In genomic region chr8:122342806-122343209, GRCm38 (mm10) we compare ENCODE assay signal across 8 mouse cellular contexts. TPM values are rescaled to one million over a fixed set of nuclear protein-coding genes. Genes with fewer than 3 reads are reported as not detected.
A peak's percentile ranks its signal among the peaks of the same experiment; 100 is the strongest.
DNase-seq lines count a peak whose midpoint lies in the region; ATAC-seq and TF ChIP-seq lines count a peak whose summit lies in the region.

No protein-coding gene starts in this region.

- ATAC-seq in embryonic facial prominence, embryonic 14.5 days (ENCODE audit: low read depth): peak; percentile 19; the same call in 1 of the 2 replicates
- peak; percentile 22; the same call in 1 of the 2 replicates for ATAC-seq in heart, embryonic 14.5 days (ENCODE audit: insufficient number of reproducible peaks, insufficient read depth, low FRiP score, low read depth)
- 0 out of 2 replicates have a peak, but pooled peaks have one; percentile 4 for ATAC-seq in kidney, embryonic 15.5 days (replicated peaks; ENCODE audit: low FRiP score)
- no peak for ATAC-seq in stomach, embryonic 16.5 days (ENCODE audit: insufficient read depth, low FRiP score)

- TF ChIP-seq CTCF in cerebellum, adult 2 months (IDR thresholded peaks at IDR 0.05; ENCODE audit: borderline replicate concordance, insufficient read depth, low read depth, low read length): no peak

- H3K9ac ChIP-seq in embryonic facial prominence, embryonic 14.5 days (ENCODE audit: low read depth, low read length): no peak overlapping the region
- peak overlapping the region; percentile 66; the same call in 1 of the 2 replicates for H3K9ac ChIP-seq in heart, embryonic 14.5 days (ENCODE audit: low read length)
- 0 out of 2 replicates have a peak overlapping the region, but pooled peaks have one; percentile 6 for H3K9ac ChIP-seq in kidney, embryonic 15.5 days
- peak overlapping the region; percentile 20 for H3K9ac ChIP-seq in stomach, embryonic 16.5 days (ENCODE audit: low read length)

- peak overlapping the region; percentile 60 for H3K4me3 ChIP-seq in cerebellum, adult 2 months (replicated peaks; ENCODE audit: insufficient read depth, low read depth, low read length)
- peak overlapping the region; percentile 24; the same call in 1 of the 2 replicates for H3K4me3 ChIP-seq in embryonic facial prominence, embryonic 14.5 days (ENCODE audit: low read depth, low read length)
- peak overlapping the region in 1 of 2 experiments; percentile 29; a peak in 1 of 4 replicates for H3K4me3 ChIP-seq in heart, embryonic 14.5 days (ENCODE audit: control insufficient read depth in 1 of 2, insufficient read depth in 1 of 2, low read depth in 1 of 2, low read length in 2 of 2)
- peak overlapping the region; percentile 31 for H3K4me3 ChIP-seq in kidney, embryonic 15.5 days (replicated peaks)
- H3K4me3 ChIP-seq in stomach, embryonic 16.5 days (replicated peaks; ENCODE audit: low read length): 0 out of 2 replicates have a peak overlapping the region, but pooled peaks have one; percentile 31

- no peak for DNase-seq in cerebellum, adult 2 months
- DNase-seq in cerebellum, adult 8-10 months: no peak
- peak; percentile 76 for DNase-seq in embryonic facial prominence, embryonic 14.5 days (ENCODE audit: low spot score)
- peak; percentile 76 for DNase-seq in lung, postnatal 10 days
- DNase-seq in urinary bladder, postnatal 25 days (ENCODE audit: low spot score): no peak

- WGBS in cerebellum, adult 2 months: 11% methylated on average over 9 of the region's 9 CpGs
- WGBS in embryonic facial prominence, embryonic 14.5 days: 4% methylated on average over 9 of the region's 9 CpGs
- 5% methylated on average over 9 of the region's 9 CpGs for WGBS in heart, embryonic 14.5 days
- under 1% methylated on average over 9 of the region's 9 CpGs for WGBS in kidney, embryonic 15.5 days
- WGBS in stomach, embryonic 16.5 days: 3% methylated on average over 9 of the region's 9 CpGs

- no peaks in the 10 kb centered on the region for H3K36me3 ChIP-seq in embryonic facial prominence, embryonic 14.5 days (ENCODE audit: control insufficient read depth, insufficient read depth, low read length)
- peaks cover 17% of the 10 kb centered on the region for H3K36me3 ChIP-seq in heart, embryonic 14.5 days (ENCODE audit: control insufficient read depth, insufficient read depth, low read length)
- peaks cover 5% of the 10 kb centered on the region; the same call in 1 of the 2 replicates for H3K36me3 ChIP-seq in kidney, embryonic 15.5 days
- H3K36me3 ChIP-seq in stomach, embryonic 16.5 days (ENCODE audit: control insufficient read depth, insufficient read depth, low read length): no peaks in the 10 kb centered on the region

- H3K4me1 ChIP-seq in cerebellum, adult 2 months (ENCODE audit: control insufficient read depth, insufficient read depth, low read length): peaks cover 10% of the 10 kb centered on the region
- H3K4me1 ChIP-seq in embryonic facial prominence, embryonic 14.5 days (ENCODE audit: control insufficient read depth, insufficient read depth, low read length): peaks cover 22% of the 10 kb centered on the region
- peaks cover 29 to 44% of the 10 kb centered on the region in 2 experiments for H3K4me1 ChIP-seq in heart, embryonic 14.5 days (ENCODE audit: control insufficient read depth in 2 of 2, insufficient read depth in 2 of 2, low read length in 2 of 2)
- peaks cover 35% of the 10 kb centered on the region for H3K4me1 ChIP-seq in kidney, embryonic 15.5 days
- H3K4me1 ChIP-seq in stomach, embryonic 16.5 days (ENCODE audit: control insufficient read depth, insufficient read depth, low read length): peaks cover 28% of the 10 kb centered on the region

- TF ChIP-seq POLR2A in cerebellum, adult 2 months (IDR thresholded peaks at IDR 0.05; ENCODE audit: borderline replicate concordance, insufficient read depth, low read length): no peak

- no peaks in the 10 kb centered on the region for H3K27me3 ChIP-seq in cerebellum, adult 2 months (ENCODE audit: control insufficient read depth, insufficient read depth, low read length)
- peaks cover 10% of the 10 kb centered on the region for H3K27me3 ChIP-seq in embryonic facial prominence, embryonic 14.5 days (replicated peaks; ENCODE audit: control insufficient read depth, insufficient read depth, low read length)
- H3K27me3 ChIP-seq in heart, embryonic 14.5 days (ENCODE audit: control insufficient read depth, insufficient read depth, low read length): no peaks in the 10 kb centered on the region
- peaks cover 32% of the 10 kb centered on the region for H3K27me3 ChIP-seq in kidney, embryonic 15.5 days
- no peaks in the 10 kb centered on the region for H3K27me3 ChIP-seq in stomach, embryonic 16.5 days (ENCODE audit: control insufficient read depth, insufficient read depth, low read length)

- no peaks in the 10 kb centered on the region for H3K9me3 ChIP-seq in embryonic facial prominence, embryonic 14.5 days (ENCODE audit: control insufficient read depth, low read length)
- no peaks in the 10 kb centered on the region for H3K9me3 ChIP-seq in heart, embryonic 14.5 days (ENCODE audit: control insufficient read depth, low read length)
- H3K9me3 ChIP-seq in kidney, embryonic 15.5 days (replicated peaks): no peaks in the 10 kb centered on the region
- no peaks in the 10 kb centered on the region for H3K9me3 ChIP-seq in stomach, embryonic 16.5 days (replicated peaks; ENCODE audit: control insufficient read depth, low read length)

- no peak overlapping the region for H3K27ac ChIP-seq in cerebellum, adult 2 months (ENCODE audit: insufficient read depth, low read length)
- H3K27ac ChIP-seq in embryonic facial prominence, embryonic 14.5 days (replicated peaks; ENCODE audit: low read depth, low read length): no peak overlapping the region; the same call in 1 of the 2 replicates
- H3K27ac ChIP-seq in heart, embryonic 14.5 days (replicated peaks in 1 of 2; ENCODE audit: control insufficient read depth in 1 of 2, insufficient read depth in 1 of 2, low read depth in 2 of 2, low read length in 2 of 2): no peak overlapping the region
- H3K27ac ChIP-seq in kidney, embryonic 15.5 days: 0 out of 2 replicates have a peak overlapping the region, but pooled peaks have one; percentile 3
- H3K27ac ChIP-seq in stomach, embryonic 16.5 days (ENCODE audit: low read length): no peak overlapping the region

- peak overlapping the region; percentile 56 for H3K4me2 ChIP-seq in embryonic facial prominence, embryonic 14.5 days (ENCODE audit: low read depth, low read length)
- peak overlapping the region; percentile 68 for H3K4me2 ChIP-seq in heart, embryonic 14.5 days (ENCODE audit: low read length)
- peak overlapping the region; percentile 65 for H3K4me2 ChIP-seq in kidney, embryonic 15.5 days
- peak overlapping the region; percentile 60 for H3K4me2 ChIP-seq in stomach, embryonic 16.5 days (ENCODE audit: low read depth, low read length)

RNA-seq across cellular contexts. Expression of gene Trhr2, which starts 17.7 kb away (rescaled TPM):
- 0.63 and 1.8 TPM in 2 replicates for polyA plus RNA-seq in cerebellum, adult 2 months (2012; rRNA removed)
- 0.16 TPM in 1 of 2 replicates, not detected in the other for polyA plus RNA-seq in embryonic facial prominence, embryonic 14.5 days (2014; fragmentation: Nextera tagmentation; extraction: Ambion mirVana)
- not detected in 2 replicates for polyA plus RNA-seq in heart, embryonic 14.5 days (2014; fragmentation: Nextera tagmentation; extraction: Ambion mirVana)
- not detected in 2 replicates for polyA plus RNA-seq in kidney, embryonic 15.5 days (2015; fragmentation: Nextera tagmentation; extraction: Ambion mirVana)
- not detected in 2 replicates for polyA plus RNA-seq in stomach, embryonic 16.5 days (2015; fragmentation: Nextera tagmentation; extraction: Ambion mirVana)

RNA-seq across cellular contexts. Expression of gene Zc3h18, which starts 33.6 kb away (rescaled TPM):
- polyA plus RNA-seq in cerebellum, adult 2 months (2012; rRNA removed): 39.2 and 40.1 TPM in 2 replicates
- polyA plus RNA-seq in embryonic facial prominence, embryonic 14.5 days (2014; fragmentation: Nextera tagmentation; extraction: Ambion mirVana): 30.9 and 31.6 TPM in 2 replicates
- 17.7 and 19.6 TPM in 2 replicates for polyA plus RNA-seq in heart, embryonic 14.5 days (2014; fragmentation: Nextera tagmentation; extraction: Ambion mirVana)
- polyA plus RNA-seq in kidney, embryonic 15.5 days (2015; fragmentation: Nextera tagmentation; extraction: Ambion mirVana): 53.2 and 53.9 TPM in 2 replicates
- 28.1 and 32.4 TPM in 2 replicates for polyA plus RNA-seq in stomach, embryonic 16.5 days (2015; fragmentation: Nextera tagmentation; extraction: Ambion mirVana)

Comparison
In these comparisons a context has a peak if more than half of its experiments do, and no peak if none do; other contexts are left out.
1. DNase-seq: peak in embryonic facial prominence, embryonic 14.5 days (single experiment) and lung, postnatal 10 days (single experiment); none in cerebellum, adult 2 months (0 of 2), cerebellum, adult 8-10 months (single experiment) and urinary bladder, postnatal 25 days (single experiment).
2. Peak in every context shown above with its lines, with median percentiles within 50 percentile points of each other: H3K4me2 ChIP-seq.